Mouse (Mus musculus) forebrain, embryonic 10.5 days (tissue): Measurements from ENCODE around the gene Fyb. TPM values are rescaled to one million over a fixed set of nuclear protein-coding genes. Genes with fewer than 3 reads are reported as not detected.
A peak's percentile ranks its signal among the peaks of the same experiment; 100 is the strongest.
"Not testable (repeated sequence)": the region's sequence is repeated elsewhere in the genome, so short reads cannot be mapped to it uniquely, and the experiment has no call there.

ENCODE experiments used
- DNase-seq: peaks from one replicate; pipeline ENCODE4 v3.0.0-alpha.2; 2017; ENCODE audit warnings: low spot score; ENCODE audit errors: extremely low spot score
- H3K27ac ChIP-seq: fragments of 300-500 bp; sonication (generic); 2 replicates; pipeline ENCODE4 v1.5.1; 2016; ENCODE audit warnings: mild to moderate bottlenecking
- H3K27me3 ChIP-seq: fragments of 300-500 bp; sonication (generic); 2 replicates; pipeline ENCODE4 v1.6.1; 2016; ENCODE audit warnings: mild to moderate bottlenecking; ENCODE audit not compliant: poor library complexity, severe bottlenecking
- H3K36me3 ChIP-seq: fragments of 300-500 bp; sonication (generic); replicated peaks from 2 replicates; pipeline ENCODE4 v1.6.1; 2016; ENCODE audit warnings: mild to moderate bottlenecking, moderate library complexity
- H3K4me1 ChIP-seq: fragments of 300-500 bp; sonication (generic); 2 replicates; pipeline ENCODE4 v1.6.1; 2016
- H3K4me3 ChIP-seq: fragments of 300-500 bp; sonication (generic); 2 replicates; pipeline ENCODE4 v1.5.1; 2016; ENCODE audit warnings: mild to moderate bottlenecking, moderate library complexity
- H3K9me3 ChIP-seq: fragments of 300-500 bp; sonication (generic); 2 replicates; pipeline ENCODE4 v1.6.1; 2016; ENCODE audit warnings: mild to moderate bottlenecking, moderate library complexity
- WGBS: fragments of 180-500 bp; shearing (Covaris S2); methylation state at CpG from one replicate; pipeline ENCODE4 v1.1.7; 2016; 5-methylcytosine and 5-hydroxymethylcytosine counted together
- polyA plus RNA-seq: library from polyadenylated mRNA; unstranded; fragments of >200 nt; fragmentation: Nextera tagmentation; extraction: Ambion mirVana; gene quantifications from 2 replicates; pipeline ENCODE4 v1.2.1, GENCODE M21; 2016

Fyb gene
- polyA plus RNA-seq, 1 experiment from 2014 or later, result 3.9 TPM

DNA sequence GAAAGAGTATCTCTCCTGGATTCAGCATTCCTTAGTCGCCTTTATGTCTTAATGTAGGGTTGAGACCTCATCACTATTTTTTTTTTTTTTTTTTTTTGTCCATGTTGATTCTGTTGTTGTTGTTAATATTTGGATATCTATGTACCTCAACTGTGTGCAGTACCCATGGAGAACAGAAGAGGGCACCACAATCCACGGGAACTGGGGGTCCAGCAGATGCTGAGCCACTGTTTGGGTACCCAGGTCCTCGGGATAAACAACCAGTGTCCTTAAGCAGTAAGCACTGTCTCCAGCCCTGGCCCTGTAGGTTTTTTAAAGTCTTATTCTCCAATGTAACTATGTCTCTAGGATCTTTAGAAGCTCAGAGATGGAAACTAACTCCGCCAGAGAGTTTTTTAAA lies 43.2 kb downstream of the Fyb start:
- no peak overlapping the region for H3K27ac ChIP-seq
- no peaks in the 10 kb centered on the region for H3K36me3 ChIP-seq
- H3K4me3 ChIP-seq, result no peak overlapping the region
- H3K4me1 ChIP-seq, result peaks cover 8% of the 10 kb centered on the region
- WGBS, result 92% methylated on average over 4 of the region's 4 CpGs
- DNase-seq, result no peak
- no peaks in the 10 kb centered on the region for H3K27me3 ChIP-seq
- H3K9me3 ChIP-seq, result no peaks in the 10 kb centered on the region

DNA sequence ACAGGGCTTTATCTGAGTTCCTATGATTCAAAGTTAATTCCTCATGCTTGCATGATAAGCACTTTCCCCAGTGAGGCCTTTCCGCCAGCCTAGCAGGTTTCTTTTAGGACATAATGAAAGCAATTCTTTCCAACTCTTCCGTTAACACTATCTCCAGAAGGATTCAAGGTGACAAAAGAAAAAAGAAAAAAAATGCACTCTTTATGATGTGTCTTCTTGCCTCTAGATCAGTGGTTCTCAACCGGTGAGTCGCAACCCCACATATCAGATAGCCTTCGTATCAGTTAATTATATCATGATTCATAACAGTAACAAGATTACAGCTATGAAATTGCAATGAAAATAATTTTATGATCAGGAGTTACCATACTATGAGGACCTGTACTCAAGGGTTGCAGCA lies 45.3 kb downstream of the Fyb start:
- Histone ChIP-seq H3K4me1 (peaks cover 8% of the 10 kb centered on the region), H3K9me3 (no peaks in the 10 kb centered on the region), H3K36me3 (no peaks in the 10 kb centered on the region), H3K4me3 (no peak overlapping the region), H3K27ac (no peak overlapping the region), H3K27me3 (no peaks in the 10 kb centered on the region)
- no peak for DNase-seq
- 90% methylated on average over 5 of the region's 5 CpGs for WGBS

- DNase-seq, result no peak
- Histone ChIP-seq H3K4me1 (peaks cover 8% of the 10 kb centered on the region), H3K9me3 (no peaks in the 10 kb centered on the region), H3K36me3 (no peaks in the 10 kb centered on the region), H3K4me3 (no peak overlapping the region), H3K27ac (no peak overlapping the region), H3K27me3 (no peaks in the 10 kb centered on the region)
- 88% methylated on average over 3 of the region's 3 CpGs for WGBS
Observed at GRCm38 (mm10) chr15:6568605-6569004, 46.0 kb downstream of the Fyb start.

DNA sequence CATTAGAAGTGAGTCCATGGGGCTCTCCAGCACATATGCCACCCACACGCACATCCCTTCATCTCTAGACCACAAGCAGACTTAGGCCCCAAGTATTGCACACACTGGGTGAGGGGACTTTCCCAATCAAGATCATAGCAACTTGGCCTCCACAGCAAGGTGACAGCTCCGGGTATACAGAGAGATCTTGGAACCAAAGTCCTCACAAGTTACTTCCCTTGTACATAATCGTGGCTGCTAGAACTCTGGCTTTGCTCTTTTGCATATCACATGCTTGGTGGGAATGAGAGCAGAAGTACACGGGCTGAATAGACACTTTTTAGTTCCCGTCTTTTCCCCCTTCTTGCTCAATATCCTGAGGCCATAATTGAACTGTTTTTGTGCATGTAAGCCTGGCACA lies 46.4 kb downstream of the Fyb start:
- peaks cover 8% of the 10 kb centered on the region for H3K4me1 ChIP-seq
- 82% methylated on average over 5 of the region's 5 CpGs for WGBS
- no peaks in the 10 kb centered on the region for H3K36me3 ChIP-seq
- H3K27me3 ChIP-seq, result no peaks in the 10 kb centered on the region
- no peak overlapping the region for H3K4me3 ChIP-seq
- H3K27ac ChIP-seq, result no peak overlapping the region
- no peaks in the 10 kb centered on the region for H3K9me3 ChIP-seq
- no peak for DNase-seq

GRCm38 (mm10) chr15:6570164-6570861 lies 47.7 kb downstream of the Fyb start:
- H3K9me3 ChIP-seq, result no peaks in the 10 kb centered on the region
- no peak overlapping the region for H3K27ac ChIP-seq
- peaks cover 5% of the 10 kb centered on the region; the same call in 1 of the 2 replicates for H3K4me1 ChIP-seq
- no peaks in the 10 kb centered on the region for H3K36me3 ChIP-seq
- no peak overlapping the region for H3K4me3 ChIP-seq
- WGBS, result 93% methylated on average over 2 of the region's 2 CpGs
- no peaks in the 10 kb centered on the region for H3K27me3 ChIP-seq
- no peak for DNase-seq

DNA sequence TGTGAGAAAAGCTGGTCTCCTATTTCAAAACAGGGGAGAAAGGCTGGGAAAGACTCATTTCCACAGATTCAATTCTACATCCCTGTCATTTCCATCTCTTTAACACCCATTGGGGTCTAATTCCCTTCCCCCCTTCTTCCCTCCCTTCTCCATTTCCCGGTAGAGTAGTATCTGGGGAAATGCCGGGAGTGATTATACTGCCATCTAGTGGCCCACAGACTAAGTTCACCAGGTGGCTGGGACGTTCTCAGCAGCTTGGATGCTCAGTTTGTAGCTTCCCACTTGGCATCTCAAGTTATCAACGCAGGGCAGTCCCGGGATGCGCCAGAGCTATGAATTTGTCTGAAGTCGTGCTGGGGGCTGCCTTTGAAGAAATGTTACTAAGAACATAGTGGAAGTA lies 48.2 kb downstream of the Fyb start:
- no peak overlapping the region for H3K27ac ChIP-seq

DNA sequence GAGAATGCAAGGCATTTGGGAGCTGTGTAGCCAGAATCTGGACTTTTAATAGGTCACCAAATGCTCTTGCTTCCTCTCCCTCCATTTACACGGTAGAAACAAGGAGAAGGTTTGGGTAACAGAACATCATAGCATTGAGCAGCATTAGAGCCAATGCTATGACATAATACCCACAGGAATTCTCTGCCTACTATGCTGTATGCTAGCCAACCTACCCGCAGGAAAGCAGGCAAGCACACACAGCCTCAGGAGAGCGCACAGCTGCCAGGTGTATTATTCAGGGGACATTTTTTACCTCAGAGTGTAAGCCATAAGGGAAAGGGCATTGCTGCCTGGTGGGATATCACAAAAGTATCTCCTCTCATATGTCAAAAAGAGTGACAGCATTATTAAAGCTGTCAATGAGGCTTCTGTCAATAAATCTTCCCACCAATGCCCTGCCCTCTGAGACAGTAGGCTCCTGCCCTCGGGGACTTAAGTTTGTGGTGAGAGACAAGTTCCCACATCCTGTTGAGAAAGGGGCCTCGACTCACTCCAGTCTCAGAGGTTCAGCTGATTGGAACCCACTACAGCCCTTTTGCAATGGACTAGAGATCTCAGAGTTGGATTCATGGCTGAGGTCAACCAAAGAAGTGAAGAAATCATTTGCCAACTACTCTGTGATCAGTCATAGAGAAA lies 51.8 kb downstream of the Fyb start:
- Histone ChIP-seq H3K36me3 (no peaks in the 10 kb centered on the region), H3K4me3 (no peak overlapping the region), H3K27me3 (no peaks in the 10 kb centered on the region), H3K4me1 (peaks cover 5% of the 10 kb centered on the region; the same call in 1 of the 2 replicates), H3K27ac (no peak overlapping the region), H3K9me3 (no peaks in the 10 kb centered on the region)
- WGBS, result 69% methylated on average over 5 of the region's 5 CpGs
- DNase-seq, result no peak

More for the DNA sequence above, 48.2 kb downstream of the Fyb start:
- Histone ChIP-seq H3K36me3 (no peaks in the 10 kb centered on the region), H3K4me1 (peaks cover 5% of the 10 kb centered on the region; the same call in 1 of the 2 replicates), H3K9me3 (no peaks in the 10 kb centered on the region), H3K4me3 (no peak overlapping the region), H3K27me3 (no peaks in the 10 kb centered on the region)
- DNase-seq, result peak; percentile 43
- 12% methylated on average over 7 of the region's 7 CpGs for WGBS

DNA sequence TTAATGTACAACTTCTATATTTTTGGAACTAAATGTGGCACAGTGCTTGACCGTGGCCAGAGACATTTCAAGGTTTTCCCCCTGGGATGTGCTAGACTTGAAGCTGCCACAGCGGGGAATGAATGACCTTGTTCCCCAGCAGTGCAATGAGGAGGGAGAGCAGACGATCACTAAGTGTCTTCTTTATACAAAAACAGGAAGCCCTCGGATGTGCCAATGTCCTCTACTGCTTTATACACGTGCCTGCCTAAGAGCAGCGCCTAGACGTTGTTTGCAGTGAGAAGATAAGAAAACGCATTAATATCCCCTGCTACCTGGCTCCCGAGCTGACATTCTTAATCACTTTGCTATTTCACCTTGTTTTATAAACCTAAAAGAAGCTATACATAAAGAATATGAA lies 55.3 kb downstream of the Fyb start:
- Histone ChIP-seq H3K4me1 (peaks cover 5% of the 10 kb centered on the region; the same call in 1 of the 2 replicates), H3K4me3 (no peak overlapping the region), H3K27me3 (no peaks in the 10 kb centered on the region), H3K36me3 (no peaks in the 10 kb centered on the region), H3K27ac (no peak overlapping the region), H3K9me3 (no peaks in the 10 kb centered on the region)
- WGBS, result 84% methylated on average over 9 of the region's 9 CpGs
- no peak for DNase-seq

DNA sequence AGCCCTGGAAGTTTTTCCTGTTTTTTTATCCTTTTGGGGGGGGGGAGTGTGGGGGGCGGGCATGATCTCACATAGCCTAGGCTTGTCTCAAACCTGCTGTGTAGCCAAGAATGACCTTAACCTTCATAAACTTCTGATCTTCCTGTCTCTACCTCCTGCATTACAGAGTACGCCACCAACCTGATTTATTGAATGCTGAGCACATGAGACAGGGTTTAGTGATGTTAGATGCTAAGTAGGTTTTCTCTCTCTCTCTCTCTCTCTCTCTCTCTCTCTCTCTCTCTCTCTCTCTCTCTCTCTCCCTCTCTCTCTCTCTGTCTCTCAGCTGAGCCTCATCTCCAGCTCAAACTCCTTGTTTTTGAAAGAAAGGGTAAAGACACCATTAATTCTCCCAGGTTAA lies 56.0 kb downstream of the Fyb start:
- Histone ChIP-seq H3K27me3 (no peaks in the 10 kb centered on the region), H3K9me3 (no peaks in the 10 kb centered on the region), H3K4me3 (no peak overlapping the region), H3K27ac (no peak overlapping the region), H3K36me3 (no peaks in the 10 kb centered on the region), H3K4me1 (peaks cover 5% of the 10 kb centered on the region; the same call in 1 of the 2 replicates)
- 93% methylated on average over 2 of the region's 2 CpGs for WGBS
- no peak for DNase-seq

DNA sequence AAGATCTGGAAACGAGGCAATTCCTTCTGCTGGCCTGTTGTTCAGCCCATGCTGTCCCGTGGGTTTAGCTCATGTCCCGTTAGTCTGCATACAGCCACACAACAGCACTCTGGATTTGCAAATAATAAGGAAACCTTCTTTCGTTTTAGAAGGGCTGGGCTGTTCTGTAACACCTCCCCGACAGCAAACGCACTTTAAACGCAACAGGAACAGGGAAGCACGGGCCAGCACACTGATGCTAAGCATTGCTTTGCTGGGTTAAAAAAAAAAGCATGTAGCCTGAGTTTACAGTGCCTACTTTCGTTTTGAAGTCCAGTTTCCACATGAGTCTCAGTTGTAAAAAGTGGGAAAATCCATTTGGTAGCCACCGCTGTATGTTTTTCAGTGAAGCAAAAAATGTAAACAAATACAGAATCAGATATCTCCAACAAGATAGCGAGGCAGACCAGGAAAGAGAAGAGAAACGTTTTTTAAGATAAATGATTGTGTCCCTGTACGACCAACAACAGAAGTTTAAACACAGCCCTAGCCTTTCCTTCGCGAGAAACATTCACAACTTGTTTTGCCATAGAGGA lies 56.6 kb downstream of the Fyb start:
- no peaks in the 10 kb centered on the region for H3K36me3 ChIP-seq
- WGBS, result 90% methylated on average over 15 of the region's 15 CpGs
- H3K4me1 ChIP-seq, result peaks cover 4% of the 10 kb centered on the region; the same call in 1 of the 2 replicates
- no peaks in the 10 kb centered on the region for H3K27me3 ChIP-seq
- DNase-seq, result no peak
- H3K4me3 ChIP-seq, result no peak overlapping the region
- H3K27ac ChIP-seq, result no peak overlapping the region
- no peaks in the 10 kb centered on the region for H3K9me3 ChIP-seq

DNA sequence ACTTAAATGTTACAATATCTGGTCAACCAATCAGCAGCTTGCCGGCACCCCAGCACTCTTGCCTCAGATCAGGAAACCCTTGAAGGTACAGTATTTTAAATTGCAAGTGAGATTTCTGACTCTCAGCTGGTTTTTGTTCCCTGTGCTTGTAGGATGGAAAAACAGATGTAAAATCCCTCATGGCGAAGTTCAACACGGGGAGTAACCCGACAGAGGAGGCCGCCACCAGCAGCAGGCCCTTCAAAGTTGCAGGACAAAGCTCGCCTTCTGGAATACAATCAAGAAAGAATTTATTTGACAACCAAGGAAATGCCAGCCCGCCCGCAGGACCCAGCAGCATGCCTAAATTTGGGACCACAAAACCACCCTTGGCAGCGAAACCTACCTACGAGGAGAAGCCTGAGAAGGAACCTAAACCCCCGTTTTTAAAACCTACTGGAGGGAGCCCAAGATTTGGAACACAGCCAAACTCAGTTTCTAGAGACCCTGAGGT lies 57.2 kb downstream of the Fyb start:
- DNase-seq, result no peak
- Histone ChIP-seq H3K9me3 (no peaks in the 10 kb centered on the region), H3K27ac (no peak overlapping the region), H3K4me1 (no peaks in the 10 kb centered on the region), H3K36me3 (no peaks in the 10 kb centered on the region), H3K27me3 (no peaks in the 10 kb centered on the region), H3K4me3 (no peak overlapping the region)
- 93% methylated on average over 11 of the region's 11 CpGs for WGBS

GRCm38 (mm10) chr15:6584645-6585044 lies 62.0 kb downstream of the Fyb start:
- no peak for DNase-seq
- no peaks in the 10 kb centered on the region for H3K36me3 ChIP-seq
- WGBS, result 88% methylated on average over 4 of the region's 4 CpGs
- no peaks in the 10 kb centered on the region for H3K27me3 ChIP-seq
- H3K4me3 ChIP-seq, result no peak overlapping the region
- H3K4me1 ChIP-seq, result no peaks in the 10 kb centered on the region
- H3K9me3 ChIP-seq, result no peaks in the 10 kb centered on the region
- H3K27ac ChIP-seq, result no peak overlapping the region

GRCm38 (mm10) chr15:6586351-6586750 lies 63.7 kb downstream of the Fyb start:
- not testable (repeated sequence) for H3K4me1 ChIP-seq, H3K9me3 ChIP-seq, H3K36me3 ChIP-seq, DNase-seq, H3K27me3 ChIP-seq, H3K4me3 ChIP-seq, H3K27ac ChIP-seq
- WGBS, result 94% methylated on average over 7 of the region's 7 CpGs
